Mouse (Mus musculus) urinary bladder, postnatal 14 days (tissue): ENCODE data around the gene Ganc.

Experiments
- DNase-seq: peaks from one replicate; pipeline ENCODE4 v3.0.0; 2021; ENCODE audit warnings: low spot score

Gene Ganc

GRCm38 (mm10) chr2:120501931-120502604 lies 98.4 kb downstream of the Ganc start:
- DNase-seq = no peak

- peak; percentile 30 for DNase-seq
Observed at GRCm38 (mm10) chr2:120502605-120502990, 98.9 kb downstream of the Ganc start.

- DNase-seq = no peak
Observed at GRCm38 (mm10) chr2:120503094-120503493, 99.4 kb downstream of the Ganc start.

GRCm38 (mm10) chr2:120503992-120504391 lies 100.3 kb downstream of the Ganc start:
- DNase-seq = no peak
